ENCODE assay signal across 8 mouse cellular contexts in genomic region chr3:154597561-154597960, GRCm38 (mm10). TPM values are rescaled to one million over a fixed set of nuclear protein-coding genes. Genes with fewer than 3 reads are reported as not detected.
DNase-seq lines count a peak whose midpoint lies in the region; ATAC-seq and TF ChIP-seq lines count a peak whose summit lies in the region.

No protein-coding gene starts in this region.

- 28% methylated on average over 7 of the region's 7 CpGs for WGBS in heart, embryonic 16.5 days
- 35% methylated on average over 7 of the region's 7 CpGs for WGBS in hindbrain, postnatal 0 days
- 40% methylated on average over 7 of the region's 7 CpGs for WGBS in liver, embryonic 13.5 days (ENCODE audit: insufficient replicate concordance)

- peaks cover 14% of the 10 kb centered on the region; the same call in 1 of the 2 replicates for H3K36me3 ChIP-seq in heart, embryonic 16.5 days (ENCODE audit: control insufficient read depth, insufficient read depth)
- peaks cover 10% of the 10 kb centered on the region; the same call in 1 of the 2 replicates for H3K36me3 ChIP-seq in hindbrain, postnatal 0 days (ENCODE audit: insufficient read depth, low read length)
- H3K36me3 ChIP-seq in liver, embryonic 13.5 days = peaks cover 13% of the 10 kb centered on the region

- intact Hi-C loops in heart, postnatal 14 days (cut with DNase I) = loop anchor here (5.0 to 10.0 kb wide), 2 partner anchors 495 to 653 kb away; partner anchors contain the start of genes Acadm, Fpgt and Lrriq3

- no peak for DNase-seq in heart, postnatal 14 days
- DNase-seq in brain, adult 2 months (ENCODE audit: low read depth, low spot score) = peak; percentile 6
- DNase-seq in hindbrain, postnatal 0 days (ENCODE audit: low spot score) = no peak
- no peak for DNase-seq in liver, embryonic 13.5 days
- no peak for DNase-seq in right cerebral cortex, adult 2 months (ENCODE audit: low spot score in 2 of 2)
- no peak for DNase-seq in gastrocnemius, postnatal 25 days
- no peak for DNase-seq in adrenal gland, adult 8-10 months

- peak overlapping the region; percentile 73 for H3K4me3 ChIP-seq in heart, embryonic 16.5 days (ENCODE audit: low read length)
- peak overlapping the region; percentile 72 for H3K4me3 ChIP-seq in hindbrain, postnatal 0 days (ENCODE audit: low read length)
- H3K4me3 ChIP-seq in liver, embryonic 13.5 days (replicated peaks) = peak overlapping the region; percentile 84

- H3K27me3 ChIP-seq in heart, embryonic 16.5 days (ENCODE audit: control insufficient read depth, insufficient read depth, low read length) = no peaks in the 10 kb centered on the region
- no peaks in the 10 kb centered on the region for H3K27me3 ChIP-seq in hindbrain, postnatal 0 days (ENCODE audit: insufficient read depth, low read length)
- no peaks in the 10 kb centered on the region for H3K27me3 ChIP-seq in liver, embryonic 13.5 days

- H3K4me2 ChIP-seq in heart, embryonic 16.5 days (ENCODE audit: low read depth, low read length) = peak overlapping the region; percentile 84
- H3K4me2 ChIP-seq in hindbrain, postnatal 0 days (ENCODE audit: low read depth, low read length) = peak overlapping the region; percentile 90
- H3K4me2 ChIP-seq in liver, embryonic 13.5 days = peak overlapping the region; percentile 78

- H3K27ac ChIP-seq in heart, embryonic 16.5 days (ENCODE audit: low read length) = peak overlapping the region; percentile 95
- H3K27ac ChIP-seq in hindbrain, postnatal 0 days = peak overlapping the region; percentile 97; the same call in 1 of the 2 replicates
- H3K27ac ChIP-seq in liver, embryonic 13.5 days = peak overlapping the region; percentile 80

- TF ChIP-seq CTCF in hindbrain, postnatal 0 days (IDR thresholded peaks at IDR 0.05; ENCODE audit: low read depth) = no peak

- ATAC-seq in heart, embryonic 16.5 days (replicated peaks; ENCODE audit: extremely low read depth, insufficient read depth, low FRiP score) = no peak
- ATAC-seq in hindbrain, postnatal 0 days = no peak
- ATAC-seq in liver, embryonic 13.5 days (ENCODE audit: low read depth) = peak; percentile 8

- H3K4me1 ChIP-seq in heart, embryonic 16.5 days (ENCODE audit: control insufficient read depth, insufficient read depth, low read length) = peaks cover 9% of the 10 kb centered on the region; the same call in 1 of the 2 replicates
- no peaks in the 10 kb centered on the region for H3K4me1 ChIP-seq in hindbrain, postnatal 0 days (ENCODE audit: insufficient read depth, low read length)
- peaks cover 9% of the 10 kb centered on the region for H3K4me1 ChIP-seq in liver, embryonic 13.5 days (replicated peaks)

- H3K9ac ChIP-seq in heart, embryonic 16.5 days (ENCODE audit: low read length) = peak overlapping the region; percentile 84
- H3K9ac ChIP-seq in hindbrain, postnatal 0 days (replicated peaks; ENCODE audit: low read length) = peak overlapping the region; percentile 69
- H3K9ac ChIP-seq in liver, embryonic 13.5 days = peak overlapping the region; percentile 79

- H3K9me3 ChIP-seq in heart, embryonic 16.5 days (replicated peaks; ENCODE audit: control insufficient read depth, low read length) = no peaks in the 10 kb centered on the region
- H3K9me3 ChIP-seq in hindbrain, postnatal 0 days (ENCODE audit: low read length) = no peaks in the 10 kb centered on the region
- H3K9me3 ChIP-seq in liver, embryonic 13.5 days (replicated peaks) = no peaks in the 10 kb centered on the region

RNA-seq across cellular contexts. Expression of gene Tyw3, which starts 0.7 kb away (rescaled TPM):
- polyA plus RNA-seq in heart, embryonic 16.5 days (2015; fragmentation: Nextera tagmentation; extraction: Ambion mirVana) = 6.8 and 10.3 TPM in 2 replicates
- total RNA-seq in heart, postnatal 14 days (2021) = 1 to 10 TPM; 6.3 to 6.6 TPM
- 21.4 and 40.7 TPM in 2 replicates for total RNA-seq in hindbrain, postnatal 0 days (2014; rRNA removed)
- polyA plus RNA-seq in hindbrain, postnatal 0 days (2015; fragmentation: Nextera tagmentation; extraction: Ambion mirVana) = 8.1 and 10.8 TPM in 2 replicates
- polyA plus RNA-seq in liver, embryonic 13.5 days (2015; fragmentation: Nextera tagmentation; extraction: Ambion mirVana) = 3.8 and 4.2 TPM in 2 replicates
- total RNA-seq in gastrocnemius, postnatal 25 days (2021) = 1 to 10 TPM; 2.7 to 2.9 TPM
- total RNA-seq in adrenal gland, adult 8-10 months (2022) = 10 to 100 TPM in 1 of 4 experiments, 1 to 10 TPM in 3; 3.9 to 10.4 (median 5.6) TPM

RNA-seq across cellular contexts. Expression of gene Cryz, which starts 1.1 kb away (rescaled TPM):
- 9.3 and 10.2 TPM in 2 replicates for polyA plus RNA-seq in heart, embryonic 16.5 days (2015; fragmentation: Nextera tagmentation; extraction: Ambion mirVana)
- total RNA-seq in heart, postnatal 14 days (2021) = 10 to 100 TPM; 15.5 to 20.3 TPM
- 12.2 and 17.0 TPM in 2 replicates for total RNA-seq in hindbrain, postnatal 0 days (2014; rRNA removed)
- polyA plus RNA-seq in hindbrain, postnatal 0 days (2015; fragmentation: Nextera tagmentation; extraction: Ambion mirVana) = 14.7 and 15.9 TPM in 2 replicates
- polyA plus RNA-seq in liver, embryonic 13.5 days (2015; fragmentation: Nextera tagmentation; extraction: Ambion mirVana) = 13.6 and 14.6 TPM in 2 replicates
- total RNA-seq in gastrocnemius, postnatal 25 days (2021) = 10 to 100 TPM; 10.9 to 12.1 TPM
- 10 to 100 TPM; 17.3 to 24.8 (median 22.5) TPM for total RNA-seq in adrenal gland, adult 8-10 months (2022)
